Mouse (Mus musculus) liver, postnatal 0 days (tissue): ENCODE measurements around the gene Ctsq. TPM values are rescaled to one million over a fixed set of nuclear protein-coding genes. Genes with fewer than 3 reads are reported as not detected.
"Not testable (repeated sequence)": the region's sequence is repeated elsewhere in the genome, so short reads cannot be mapped to it uniquely, and the experiment has no call there.

Source experiments
- ATAC-seq: fragments of 200-750 bp; cut with Nextera tagmentation; 2 replicates; pipeline ENCODE4 v1.8.0; 2017; ENCODE audit warnings: mild to moderate bottlenecking, moderate library complexity
- DNase-seq: peaks from one replicate; pipeline ENCODE4 v3.0.0-alpha.2; 2016
- H3K27ac ChIP-seq: fragments of 300-500 bp; sonication (generic); 2 replicates; pipeline ENCODE4 v1.5.1; 2014; ENCODE audit warnings: antibody characterized with exemption, moderate library complexity, mild to moderate bottlenecking, low read depth
- H3K27me3 ChIP-seq: fragments of 300-500 bp; sonication (generic); 2 replicates; pipeline ENCODE4 v1.6.1; 2014; ENCODE audit warnings: low read length, control low read depth, mixed read lengths; ENCODE audit not compliant: insufficient read depth
- H3K36me3 ChIP-seq: fragments of 300-500 bp; sonication (generic); replicated peaks from 2 replicates; pipeline ENCODE4 v1.6.1; 2014; ENCODE audit warnings: mild to moderate bottlenecking, control low read depth, low read length, moderate library complexity, mixed read lengths; ENCODE audit not compliant: insufficient read depth
- H3K4me1 ChIP-seq: fragments of 300-500 bp; sonication (generic); 2 replicates; pipeline ENCODE4 v1.6.1; 2014; ENCODE audit warnings: antibody characterized with exemption, mild to moderate bottlenecking, control low read depth; ENCODE audit not compliant: insufficient read depth
- H3K4me2 ChIP-seq: fragments of 300-500 bp; sonication (generic); 2 replicates; pipeline ENCODE4 v1.6.1; 2014; ENCODE audit warnings: low read depth, mild to moderate bottlenecking, low read length, moderate library complexity, mixed read lengths
- H3K4me3 ChIP-seq: fragments of 300-500 bp; sonication (generic); 2 replicates; pipeline ENCODE4 v1.5.1; 2014; ENCODE audit warnings: low read depth, low read length
- H3K9ac ChIP-seq: fragments of 300-500 bp; sonication (generic); replicated peaks from 2 replicates; pipeline ENCODE4 v1.6.1; 2014; ENCODE audit warnings: mild to moderate bottlenecking, moderate library complexity
- H3K9me3 ChIP-seq: fragments of 300-500 bp; sonication (generic); 2 replicates; pipeline ENCODE4 v1.6.1; 2016; ENCODE audit warnings: mild to moderate bottlenecking, control low read depth, low read length, mixed read lengths
- CTCF ChIP-seq: sonication (generic); IDR thresholded peaks from 2 replicates; pipeline ENCODE4 v1.5.1; 2016; ENCODE audit warnings: antibody characterized with exemption, low read depth
- EP300 ChIP-seq: IDR thresholded peaks from 2 replicates; pipeline ENCODE4 v1.6.1; 2016; ENCODE audit warnings: antibody characterized with exemption, low read depth, mild to moderate bottlenecking
- WGBS: fragments of 180-500 bp; shearing (Covaris S2); extraction: QIAGEN DNeasy Blood & Tissue Kit; methylation state at CpG from one replicate; pipeline ENCODE4 v1.1.7; 2014; ENCODE audit not compliant: insufficient replicate concordance; 5-methylcytosine and 5-hydroxymethylcytosine counted together
- polyA plus RNA-seq: library from polyadenylated mRNA; unstranded; fragments of >200 nt; fragmentation: Nextera tagmentation; extraction: Ambion mirVana; gene quantifications from 2 replicates; pipeline ENCODE4 v1.2.1, GENCODE M21; 2015

Ctsq gene
- polyA plus RNA-seq, result not detected in 2 replicates

DNA sequence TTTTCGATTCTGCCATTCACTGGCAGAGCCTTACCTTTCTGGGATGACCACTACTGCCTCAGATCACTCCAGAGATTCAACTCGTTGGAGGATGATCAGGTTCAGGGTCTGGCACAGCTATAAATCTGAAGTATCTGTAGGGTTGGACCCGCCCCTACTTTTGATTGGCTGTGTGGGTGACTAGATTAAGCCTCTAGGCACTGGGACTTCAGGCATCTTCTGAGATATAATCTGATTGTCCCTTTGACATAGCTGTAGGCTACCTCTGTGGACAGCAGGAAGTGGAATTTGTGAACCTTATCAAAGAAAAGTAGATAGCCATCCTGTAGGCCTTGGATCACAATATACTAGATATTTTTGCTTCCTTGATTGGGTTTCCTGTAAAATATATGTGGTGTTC, at the start of gene Ctsq:
TSS of gene Ctsq (minus strand) at position 101 of the 400 bp plus-strand sequence.
- Histone ChIP-seq H3K9ac (no peak within 1 kb of the TSS), H3K4me2 (no peak within 1 kb of the TSS), H3K27me3 (no peaks in the 10 kb centered on the region), H3K36me3 (no peaks in the 10 kb centered on the region), H3K4me3 (no peak within 1 kb of the TSS), H3K27ac (no peak within 1 kb of the TSS), H3K9me3 (no peaks in the 10 kb centered on the region; the same call in 1 of the 2 replicates), H3K4me1 (no peaks in the 10 kb centered on the region)
- no peak for ATAC-seq
- DNase-seq, result no peak
- TF ChIP-seq EP300, result no peak
- TF ChIP-seq CTCF, result no peak
- WGBS, result 48% methylated on average over 3 of the region's 3 CpGs

DNA sequence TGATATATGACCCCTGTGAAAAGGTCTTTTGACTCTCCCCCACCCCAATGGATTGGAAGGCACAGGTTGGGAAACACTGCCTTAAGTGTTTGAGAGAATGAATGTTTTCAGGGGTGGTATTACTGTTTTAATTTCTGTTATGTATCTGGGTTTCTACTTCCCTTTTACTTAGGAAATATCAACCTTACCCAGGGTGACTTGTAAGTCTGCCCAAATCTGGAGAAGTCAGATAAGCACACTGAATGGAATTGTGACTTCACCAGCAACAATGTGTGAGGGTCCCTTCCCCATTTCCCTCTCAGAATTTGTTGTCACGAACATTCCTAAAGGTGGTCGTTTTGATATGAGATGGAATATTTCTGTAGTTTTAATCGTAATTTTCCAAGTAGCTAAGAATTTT, 17.6 kb downstream of the Ctsq start:
- Histone ChIP-seq H3K4me1 (no peaks in the 10 kb centered on the region), H3K36me3 (no peaks in the 10 kb centered on the region), H3K9ac (no peak overlapping the region), H3K27me3 (no peaks in the 10 kb centered on the region), H3K27ac (no peak overlapping the region), H3K9me3 (no peaks in the 10 kb centered on the region), H3K4me3 (no peak overlapping the region), H3K4me2 (no peak overlapping the region)
- ATAC-seq (no peak), DNase-seq (no peak)
- TF ChIP-seq EP300, result no peak
- TF ChIP-seq CTCF, result no peak
- WGBS, result 54% methylated on average over 3 of the region's 3 CpGs

DNA sequence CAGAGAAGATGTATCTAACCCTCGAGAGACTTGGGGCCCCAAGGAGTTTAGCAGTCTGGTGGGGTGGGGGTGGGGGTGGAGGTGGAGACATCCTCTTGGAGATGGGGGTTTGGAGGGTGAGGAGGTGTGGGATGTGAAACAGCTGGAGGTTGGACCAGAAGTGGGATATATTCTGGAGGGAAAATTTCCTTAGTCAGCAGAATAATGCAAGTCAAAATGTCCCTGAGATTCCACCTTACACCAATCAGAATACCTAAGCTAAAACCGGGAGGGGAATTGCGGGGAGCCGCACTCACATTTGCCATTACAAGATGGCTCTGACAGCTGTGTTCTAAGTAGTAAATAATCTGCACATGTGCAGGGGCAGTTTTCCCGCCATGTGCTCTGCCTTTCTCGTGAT, 18.6 kb downstream of the Ctsq start:
- H3K4me3 ChIP-seq, result no peak overlapping the region
- no peak overlapping the region for H3K9ac ChIP-seq
- DNase-seq (no peak), ATAC-seq (no peak)
- no peak for TF ChIP-seq CTCF
- TF ChIP-seq EP300, result no peak
- no peaks in the 10 kb centered on the region for H3K27me3 ChIP-seq
- no peak overlapping the region for H3K4me2 ChIP-seq
- no peaks in the 10 kb centered on the region for H3K36me3 ChIP-seq
- H3K4me1 ChIP-seq, result no peaks in the 10 kb centered on the region
- no peak overlapping the region for H3K27ac ChIP-seq
- H3K9me3 ChIP-seq, result no peaks in the 10 kb centered on the region
- 88% methylated on average over 5 of the region's 6 CpGs for WGBS

DNA sequence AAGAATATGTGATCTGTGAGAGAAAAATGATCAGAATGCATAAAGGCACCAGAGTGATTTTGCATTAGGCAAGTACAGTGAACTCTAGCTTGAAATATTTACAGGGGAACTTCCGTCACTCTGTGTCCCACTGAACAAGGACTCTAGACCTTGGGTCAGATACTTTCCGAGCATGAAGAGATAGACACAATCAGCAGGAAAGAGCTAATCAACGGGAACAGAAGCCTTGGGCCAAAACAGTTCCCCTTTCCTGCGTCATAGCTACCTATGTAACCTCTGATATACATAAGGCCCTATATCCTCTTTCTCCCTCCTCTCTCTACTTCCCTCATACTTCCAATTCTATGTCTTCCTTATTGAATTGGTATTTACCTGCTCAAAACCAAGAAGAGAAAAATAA, 30.3 kb downstream of the Ctsq start:
- TF ChIP-seq CTCF (no peak), EP300 (peak; percentile 20; the same call in 1 of the 2 replicates)
- H3K4me2 ChIP-seq, result no peak overlapping the region
- no peak overlapping the region for H3K4me3 ChIP-seq
- H3K36me3 ChIP-seq, result no peaks in the 10 kb centered on the region
- H3K27me3 ChIP-seq, result no peaks in the 10 kb centered on the region
- 52% methylated on average over 4 of the region's 4 CpGs for WGBS
- no peak for DNase-seq
- ATAC-seq, result no peak
- H3K9ac ChIP-seq, result no peak overlapping the region
- no peaks in the 10 kb centered on the region for H3K9me3 ChIP-seq
- H3K4me1 ChIP-seq, result no peaks in the 10 kb centered on the region
- H3K27ac ChIP-seq, result no peak overlapping the region

DNA sequence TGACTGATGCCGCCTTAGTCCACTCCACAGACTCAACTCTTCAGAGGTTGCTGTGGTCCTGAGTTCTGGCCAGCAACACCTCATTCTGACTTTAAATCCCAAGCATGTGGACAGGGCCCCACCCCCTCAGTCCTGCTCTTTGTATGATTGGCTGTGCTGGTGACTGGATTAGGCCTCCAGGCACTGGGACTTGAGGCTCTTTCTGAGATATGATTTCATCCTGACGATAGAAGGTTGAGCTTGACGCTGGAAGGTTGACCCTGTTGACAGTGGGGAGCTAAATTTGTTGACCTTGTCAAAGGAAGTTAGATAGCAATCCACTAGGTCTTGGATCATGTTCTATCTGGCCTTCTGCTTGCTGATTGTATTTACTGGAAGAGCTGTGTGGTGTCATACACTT, 34.6 kb downstream of the Ctsq start, which contains the start of gene Ctsj:
TSS of gene Ctsj (minus strand) at position 101 of the 400 bp plus-strand sequence.
- Histone ChIP-seq H3K27me3 (no peaks in the 10 kb centered on the region), H3K9ac (no peak within 1 kb of the TSS), H3K9me3 (no peaks in the 10 kb centered on the region), H3K4me2 (no peak within 1 kb of the TSS), H3K27ac (no peak within 1 kb of the TSS), H3K4me1 (no peaks in the 10 kb centered on the region), H3K36me3 (no peaks in the 10 kb centered on the region), H3K4me3 (no peak within 1 kb of the TSS)
- DNase-seq (no peak), ATAC-seq (no peak)
- 65% methylated on average over 3 of the region's 3 CpGs for WGBS
- TF ChIP-seq EP300 (no peak), CTCF (no peak)

DNA sequence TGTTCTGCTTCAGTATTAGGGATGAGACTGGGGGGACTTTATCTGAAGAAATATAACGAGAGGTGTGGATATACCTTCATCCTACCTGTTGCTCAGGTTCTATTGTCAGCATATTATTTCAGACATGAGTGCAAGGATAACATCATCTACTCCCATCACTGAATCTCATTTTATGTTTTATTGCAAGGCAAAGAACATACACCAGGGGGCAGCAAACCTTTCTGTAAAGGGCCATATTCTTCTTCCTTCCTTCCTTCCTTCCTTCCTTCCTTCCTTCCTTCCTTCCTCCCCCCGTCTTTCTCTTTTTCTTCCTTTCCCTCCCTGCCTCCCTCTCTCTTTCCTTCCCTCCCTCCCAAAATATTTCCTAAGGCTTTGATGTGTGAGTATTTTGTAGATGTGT, 42.8 kb downstream of the Ctsq start:
- Histone ChIP-seq H3K4me2 (no peak overlapping the region), H3K9ac (no peak overlapping the region), H3K9me3 (no peaks in the 10 kb centered on the region), H3K27ac (no peak overlapping the region), H3K27me3 (no peaks in the 10 kb centered on the region), H3K4me3 (no peak overlapping the region), H3K36me3 (no peaks in the 10 kb centered on the region), H3K4me1 (no peaks in the 10 kb centered on the region)
- ATAC-seq, result no peak
- TF ChIP-seq EP300, result no peak
- TF ChIP-seq CTCF, result peak; percentile 30; the same call in 1 of the 2 replicates
- WGBS, result 30% methylated on average over 2 of the region's 2 CpGs
- no peak for DNase-seq

DNA sequence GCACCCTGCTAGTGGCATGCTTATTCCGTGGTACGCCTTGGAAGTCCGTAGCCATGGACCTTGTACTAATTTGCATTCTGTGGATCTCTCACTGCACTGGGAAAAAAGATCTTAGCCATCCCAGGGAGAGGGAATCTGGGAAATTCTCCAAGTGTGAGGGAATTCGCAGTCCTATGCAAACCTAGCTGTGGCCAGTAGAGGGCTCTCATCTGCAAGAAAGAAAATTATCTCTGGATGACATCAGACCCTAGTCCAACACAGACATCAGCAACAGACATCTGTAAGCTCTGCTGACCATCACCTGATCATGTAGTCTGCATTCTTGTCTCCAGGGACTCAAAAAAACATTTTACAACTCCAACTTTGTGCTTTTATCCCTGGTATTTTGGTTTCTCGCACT, 53.5 kb downstream of the Ctsq start:
- WGBS, result 71% methylated on average over 3 of the region's 5 CpGs

More for the DNA sequence above, 53.5 kb downstream of the Ctsq start:
- not testable (repeated sequence) for H3K9me3 ChIP-seq, H3K27me3 ChIP-seq, H3K27ac ChIP-seq, DNase-seq, H3K9ac ChIP-seq, H3K36me3 ChIP-seq, H3K4me2 ChIP-seq, ATAC-seq, H3K4me3 ChIP-seq, H3K4me1 ChIP-seq

Other genes starting within 250 kb of the Ctsq start
- gene Ctsll3, start 237.8 kb downstream of the Ctsq start, polyA plus RNA-seq, result not detected in 2 replicates
- gene 4930486L24Rik, start 176.2 kb downstream of the Ctsq start, polyA plus RNA-seq, result not detected in 2 replicates
- gene Gm49392, start 143.7 kb downstream of the Ctsq start, polyA plus RNA-seq, result 0.43 and 0.44 TPM in 2 replicates
- gene Ctla2b, start 143.2 kb downstream of the Ctsq start, polyA plus RNA-seq, result 8.4 and 9.0 TPM in 2 replicates
- not detected in 2 replicates for gene Tpbpb, start 135.8 kb downstream of the Ctsq start, polyA plus RNA-seq
- not detected in 2 replicates for gene Gm49393, start 105.0 kb downstream of the Ctsq start, polyA plus RNA-seq
- 2.9 and 3.4 TPM in 2 replicates for gene Gm49391, start 104.1 kb downstream of the Ctsq start, polyA plus RNA-seq
- gene Ctla2a, start 104.0 kb downstream of the Ctsq start, polyA plus RNA-seq, result 42.0 and 42.9 TPM in 2 replicates
- not detected in 2 replicates for gene Tpbpa, start 98.6 kb downstream of the Ctsq start, polyA plus RNA-seq
- gene Ctsj, start 34.7 kb downstream of the Ctsq start, polyA plus RNA-seq, result 0.09 TPM in 1 of 2 replicates, not detected in the other
- not detected in 2 replicates for gene Ctsr, start 123.6 kb upstream of the Ctsq start, polyA plus RNA-seq
- not detected in 2 replicates for gene Cts6, start 162.8 kb upstream of the Ctsq start, polyA plus RNA-seq
- gene Cts8, start 214.7 kb upstream of the Ctsq start, polyA plus RNA-seq, result not detected in 2 replicates
- gene Gm49398, start 248.2 kb upstream of the Ctsq start, polyA plus RNA-seq, result not detected in 2 replicates